Mouse (Mus musculus) frontal cortex, postnatal 14 days (tissue): ENCODE data around the gene Gm49776.
"Not testable (repeated sequence)": the region's sequence is repeated elsewhere in the genome, so short reads cannot be mapped to it uniquely, and the experiment has no call there.

Experiments used
- DNase-seq, 2 experiments: peaks; one replicate each; pipeline ENCODE4 v3.0.0; 2022; ENCODE audit warnings: low spot score in 2 of 2

The Gm49776 gene

DNA sequence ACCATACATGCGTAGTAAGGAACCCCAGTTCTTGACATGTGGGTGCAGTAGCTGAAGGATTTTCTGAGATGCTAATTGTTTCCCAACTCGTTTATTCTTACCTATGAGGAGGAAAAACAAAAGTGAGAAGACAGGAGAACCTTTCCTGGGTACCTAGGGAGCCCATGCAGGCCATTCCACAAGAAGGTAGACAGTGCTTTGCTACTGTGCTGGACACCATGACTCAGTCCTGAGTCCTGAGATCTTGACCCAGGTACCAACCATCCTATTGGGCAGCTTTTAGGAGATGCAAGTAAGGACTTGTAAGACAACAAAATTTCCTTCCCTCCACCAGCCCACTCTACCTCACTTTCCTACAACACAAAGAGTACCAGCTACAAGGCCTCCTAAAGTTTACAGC lies at the start of gene Gm49776:
Gene Gm49776 (minus strand): TSS at position 101 of the 400 bp plus-strand sequence.
- no peak for DNase-seq

DNA sequence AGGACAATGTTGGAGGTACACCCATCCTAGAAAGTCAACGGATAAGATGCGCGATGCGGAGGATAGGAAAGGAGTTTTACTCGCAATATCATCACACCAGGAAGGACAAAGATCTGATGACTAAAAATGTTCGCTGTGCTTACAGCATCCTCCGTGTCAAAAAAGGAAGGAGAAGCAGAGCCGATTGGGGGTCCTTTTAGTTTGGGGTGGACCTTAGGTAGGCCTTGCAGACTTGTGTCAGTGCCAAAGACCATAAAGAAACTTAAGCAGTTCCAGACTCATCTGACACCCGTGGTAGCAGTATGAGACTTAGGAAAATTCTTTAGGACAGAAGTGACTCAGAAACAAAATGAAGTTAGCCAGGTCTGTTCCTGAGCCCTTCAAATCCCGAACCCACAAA lies 31.5 kb upstream of the Gm49776 start:
- DNase-seq = not testable (repeated sequence)

DNA sequence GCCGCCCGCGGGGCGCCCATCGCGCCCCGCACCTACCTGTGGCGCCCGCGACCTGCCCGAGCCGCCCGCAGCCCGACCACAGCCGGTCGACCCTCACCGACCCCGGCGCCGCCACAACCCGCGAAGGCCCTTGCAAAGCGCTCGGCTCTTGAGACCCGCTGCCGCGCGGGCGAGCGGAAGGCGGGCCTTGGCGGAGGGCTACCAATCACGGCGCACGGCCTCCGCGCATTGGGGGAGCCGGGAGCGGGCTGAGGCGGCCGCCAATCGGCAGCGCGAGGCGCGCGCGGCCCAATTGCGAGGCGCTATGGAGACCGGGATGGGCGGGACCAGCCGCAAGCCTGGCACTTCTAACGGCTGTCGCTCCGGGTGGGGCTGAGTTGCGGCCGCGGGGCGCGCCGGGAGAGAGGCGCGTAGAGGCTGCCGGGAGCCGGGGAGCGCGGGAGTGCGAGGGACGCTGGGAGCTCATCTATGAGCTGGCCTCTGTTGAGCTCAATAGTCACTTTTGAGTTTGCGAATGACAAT lies 31.0 kb upstream of the Gm49776 start, which contains the start of gene Dgcr8:
Gene Dgcr8 (minus strand): TSS at position 180 of the 522 bp plus-strand sequence.
- peak; percentile 96 to 98 for DNase-seq

DNA sequence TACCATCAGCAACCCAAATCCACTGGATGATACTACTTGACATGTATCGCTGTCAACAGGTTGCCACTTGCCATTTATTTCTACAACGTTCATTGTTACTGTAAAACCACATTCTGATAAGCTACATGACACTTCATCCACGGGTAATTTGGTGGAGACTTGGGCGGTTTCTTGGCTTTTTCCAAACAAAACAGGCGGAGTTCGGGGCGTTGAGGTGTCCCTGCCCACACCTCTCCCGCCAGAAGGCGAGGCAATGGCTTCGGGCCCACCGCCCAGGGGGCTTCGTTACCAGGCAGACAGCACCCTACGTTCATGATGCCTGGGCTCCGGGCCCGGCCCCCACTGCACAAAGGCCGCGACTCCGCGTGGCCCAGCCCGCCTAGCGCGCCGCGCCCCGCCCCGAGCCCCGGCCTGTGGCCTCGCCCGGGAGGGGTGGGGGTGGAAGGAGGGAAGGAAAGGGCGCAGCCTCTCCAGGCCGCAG lies 30.5 kb upstream of the Gm49776 start:
- peak in 1 of 2 experiments; percentile 43 for DNase-seq

DNA sequence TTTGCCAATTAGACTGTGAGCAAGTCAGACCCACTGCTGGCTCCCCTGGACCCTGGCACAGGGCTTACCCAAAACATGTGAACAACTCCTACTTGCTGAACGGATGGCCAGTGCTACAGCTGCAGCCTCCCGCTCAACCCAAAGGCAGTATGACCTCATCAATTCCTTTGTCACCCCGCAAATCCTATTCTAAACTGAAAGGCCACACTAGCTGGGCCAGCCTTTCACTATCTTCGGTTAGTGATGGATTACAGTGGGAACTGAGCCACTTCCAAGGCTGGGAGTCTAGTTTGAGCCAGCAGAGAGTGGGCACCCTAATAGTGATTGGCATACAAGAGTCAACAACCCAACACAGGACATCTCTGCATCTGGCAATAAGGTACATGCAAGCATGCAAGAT lies 30.0 kb upstream of the Gm49776 start:
- no peak for DNase-seq

DNA sequence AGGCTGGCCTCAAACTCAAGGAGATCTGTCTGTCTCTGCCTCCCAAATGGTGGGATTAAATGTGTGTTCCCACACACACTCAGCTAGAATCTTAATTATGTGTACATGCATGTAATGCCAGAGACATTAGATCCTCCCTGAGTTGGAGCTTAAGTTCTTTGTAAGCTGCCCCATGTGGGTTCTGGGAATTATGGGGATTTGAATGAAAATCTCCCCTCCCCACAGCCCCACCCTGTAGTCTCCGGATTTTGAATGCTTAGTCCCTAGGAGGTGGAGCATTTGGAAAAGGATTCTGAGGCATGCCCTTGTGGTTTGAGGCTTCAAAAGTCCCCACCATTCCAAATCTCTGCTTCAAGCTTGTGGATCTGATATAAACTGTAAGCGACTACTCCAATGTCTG lies 17.0 kb upstream of the Gm49776 start:
- DNase-seq = no peak

DNA sequence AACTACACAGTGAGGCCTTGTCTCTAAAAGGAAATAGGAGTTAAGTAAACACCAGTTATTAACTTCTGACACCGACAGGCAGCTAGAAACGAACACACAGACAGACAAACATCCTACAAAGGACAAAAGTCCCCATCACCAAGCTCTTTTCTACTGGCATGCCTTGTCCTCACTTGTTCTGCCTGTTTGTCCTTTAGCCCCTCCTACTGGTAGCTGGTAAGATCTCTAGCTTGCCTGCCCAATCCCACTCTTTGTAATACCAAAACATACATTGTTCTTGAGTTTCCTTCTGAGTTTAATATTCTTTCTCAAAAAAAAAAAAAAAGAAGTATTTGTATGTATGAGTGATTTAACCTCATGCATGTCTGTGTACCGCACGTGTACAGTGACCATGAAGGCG lies 10.1 kb upstream of the Gm49776 start:
- DNase-seq = no peak

DNA sequence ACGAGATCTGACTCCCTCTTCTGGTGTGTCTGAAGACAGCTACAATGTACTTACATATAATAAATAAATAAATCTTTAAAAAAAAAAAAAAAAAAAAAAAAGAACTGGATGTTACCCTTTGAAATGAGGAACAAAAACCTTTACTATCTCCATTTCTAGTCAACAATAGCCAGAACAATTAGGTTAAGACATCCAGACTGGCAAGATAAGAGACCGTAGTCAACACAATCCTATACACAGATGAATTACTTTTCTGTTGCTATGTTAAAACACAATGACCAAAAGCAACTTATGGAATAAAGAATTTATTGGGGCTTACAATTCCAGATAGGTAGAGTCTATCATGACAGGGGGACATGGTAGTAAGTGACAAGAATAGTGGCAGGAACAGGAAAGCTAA lies 6.9 kb upstream of the Gm49776 start:
- DNase-seq = no peak

DNA sequence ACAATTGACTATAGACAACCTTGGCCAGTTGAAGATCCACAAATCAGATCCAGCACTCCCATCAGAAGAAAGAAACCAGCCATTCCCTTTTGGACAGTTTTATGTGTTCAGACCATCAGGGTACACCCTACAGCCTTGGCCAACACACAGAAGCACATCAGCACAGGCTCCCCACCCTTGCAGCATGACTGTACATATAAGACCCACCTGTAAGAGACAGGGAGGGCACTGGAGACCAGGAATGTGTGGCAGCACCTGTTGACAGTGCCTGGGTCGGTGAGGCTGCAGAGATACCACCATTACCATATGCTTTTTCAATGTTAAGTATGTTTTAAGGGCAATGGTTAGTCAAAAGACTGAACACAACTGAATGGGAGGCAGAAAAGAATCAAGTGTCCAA lies 4.3 kb downstream of the Gm49776 start:
- DNase-seq = no peak

DNA sequence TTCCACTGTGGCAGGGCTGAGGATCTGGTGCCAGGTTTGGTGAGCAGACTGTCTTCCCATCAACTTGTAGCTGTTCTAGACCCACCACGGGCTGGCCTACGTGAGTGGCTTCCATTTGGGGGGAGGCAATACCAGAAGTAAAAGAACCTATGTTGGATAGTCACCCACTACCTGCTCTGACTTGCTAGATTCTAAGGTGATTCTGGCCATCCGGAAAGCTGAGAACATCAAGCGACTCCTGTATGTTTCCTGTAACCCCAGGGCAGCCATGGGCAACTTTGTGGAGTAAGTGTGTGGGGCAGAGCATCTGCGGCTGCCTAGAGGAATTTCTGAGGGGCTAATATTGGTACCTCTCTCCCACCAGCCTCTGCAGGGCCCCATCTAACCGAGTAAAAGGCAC lies 5.4 kb downstream of the Gm49776 start:
- no peak for DNase-seq

DNA sequence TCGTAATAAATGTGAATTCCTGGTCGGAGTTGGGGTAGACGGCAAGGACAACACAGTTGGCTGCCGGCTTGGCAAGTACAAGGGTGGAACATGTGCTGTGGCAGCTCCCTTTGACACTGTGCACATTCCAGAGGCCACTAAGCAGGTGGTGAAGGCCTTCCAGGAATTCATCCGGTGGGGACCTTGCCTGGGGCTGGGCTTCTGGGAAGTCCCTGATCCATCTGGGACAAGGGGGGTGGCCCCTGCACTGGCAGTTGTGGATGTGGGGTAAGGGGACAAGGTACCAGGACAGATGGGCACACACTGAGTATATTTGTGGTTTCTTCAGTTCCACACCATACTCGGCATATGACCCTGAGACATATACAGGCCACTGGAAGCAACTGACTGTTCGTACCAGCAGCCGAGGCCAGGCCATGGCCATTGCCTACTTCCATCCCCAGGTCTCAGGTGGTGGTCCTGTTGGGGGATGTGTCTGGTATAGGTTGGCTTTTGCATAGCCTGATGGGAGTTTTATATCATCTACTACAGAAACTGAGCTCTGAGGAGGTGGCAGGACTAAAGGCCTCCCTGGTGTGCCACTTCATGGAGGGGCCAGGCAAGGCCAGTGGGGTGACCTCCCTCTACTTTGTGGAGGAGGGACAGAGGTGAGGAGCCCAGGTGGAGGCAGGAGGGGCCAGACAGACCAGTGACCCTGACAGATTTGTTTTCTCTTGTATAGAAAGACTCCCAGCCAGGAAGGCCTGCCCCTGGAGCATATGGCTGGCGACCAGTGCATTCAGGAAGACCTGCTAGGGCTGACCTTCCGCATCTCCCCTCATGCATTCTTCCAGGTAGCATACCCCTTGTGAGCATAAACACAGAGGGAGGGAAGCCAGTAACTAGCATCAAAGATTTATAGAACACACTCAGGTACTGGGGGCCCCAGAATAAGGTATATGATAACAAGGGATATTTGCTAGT lies 7.0 kb downstream of the Gm49776 start:
- DNase-seq = no peak

DNA sequence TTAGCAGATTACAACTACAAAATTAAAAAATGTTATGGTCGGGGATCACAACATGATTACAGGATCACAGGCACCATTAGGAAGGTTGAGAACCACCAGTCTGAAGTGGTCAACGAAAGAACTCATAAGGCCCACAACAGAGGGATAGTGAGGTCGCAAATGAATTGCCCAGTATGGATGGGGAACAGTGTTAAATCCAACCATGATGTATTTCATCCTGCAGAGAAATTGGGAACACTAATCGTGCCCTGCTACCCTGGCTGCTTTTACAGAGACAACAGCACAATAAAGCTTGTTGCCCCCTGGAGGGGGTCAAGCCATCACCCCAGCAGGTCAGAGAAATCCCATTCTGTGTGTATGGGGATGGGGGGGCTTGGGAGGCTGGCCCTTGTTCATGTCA lies 7.9 kb downstream of the Gm49776 start:
- DNase-seq = no peak

DNA sequence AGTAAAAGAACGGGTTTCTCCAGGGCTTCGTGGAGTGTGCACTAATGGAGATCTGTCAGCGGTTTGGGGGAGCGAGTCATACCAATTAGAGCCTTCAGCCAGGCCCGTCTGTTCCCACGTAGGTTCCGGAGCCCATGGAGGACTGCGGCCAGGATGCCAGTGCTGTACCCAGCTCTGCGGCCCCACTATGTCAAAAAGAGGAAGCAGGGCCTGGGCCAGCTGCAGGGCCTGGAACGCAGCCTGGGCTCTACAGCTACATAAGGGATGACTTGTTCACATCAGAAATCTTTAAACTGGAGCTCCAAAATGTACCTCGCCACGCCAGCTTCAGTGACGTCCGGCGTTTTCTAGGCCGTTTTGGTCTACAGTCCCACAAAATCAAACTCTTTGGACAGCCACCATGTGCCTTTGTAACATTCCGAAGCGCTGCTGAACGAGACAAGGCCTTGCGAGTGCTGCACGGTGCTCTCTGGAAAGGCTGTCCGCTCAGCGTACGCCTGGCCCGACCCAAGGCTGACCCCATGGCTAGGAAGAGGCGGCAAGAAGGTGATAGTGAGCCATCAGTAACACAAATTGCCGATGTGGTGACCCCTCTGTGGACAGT lies 8.7 kb downstream of the Gm49776 start:
- DNase-seq = no peak

DNA sequence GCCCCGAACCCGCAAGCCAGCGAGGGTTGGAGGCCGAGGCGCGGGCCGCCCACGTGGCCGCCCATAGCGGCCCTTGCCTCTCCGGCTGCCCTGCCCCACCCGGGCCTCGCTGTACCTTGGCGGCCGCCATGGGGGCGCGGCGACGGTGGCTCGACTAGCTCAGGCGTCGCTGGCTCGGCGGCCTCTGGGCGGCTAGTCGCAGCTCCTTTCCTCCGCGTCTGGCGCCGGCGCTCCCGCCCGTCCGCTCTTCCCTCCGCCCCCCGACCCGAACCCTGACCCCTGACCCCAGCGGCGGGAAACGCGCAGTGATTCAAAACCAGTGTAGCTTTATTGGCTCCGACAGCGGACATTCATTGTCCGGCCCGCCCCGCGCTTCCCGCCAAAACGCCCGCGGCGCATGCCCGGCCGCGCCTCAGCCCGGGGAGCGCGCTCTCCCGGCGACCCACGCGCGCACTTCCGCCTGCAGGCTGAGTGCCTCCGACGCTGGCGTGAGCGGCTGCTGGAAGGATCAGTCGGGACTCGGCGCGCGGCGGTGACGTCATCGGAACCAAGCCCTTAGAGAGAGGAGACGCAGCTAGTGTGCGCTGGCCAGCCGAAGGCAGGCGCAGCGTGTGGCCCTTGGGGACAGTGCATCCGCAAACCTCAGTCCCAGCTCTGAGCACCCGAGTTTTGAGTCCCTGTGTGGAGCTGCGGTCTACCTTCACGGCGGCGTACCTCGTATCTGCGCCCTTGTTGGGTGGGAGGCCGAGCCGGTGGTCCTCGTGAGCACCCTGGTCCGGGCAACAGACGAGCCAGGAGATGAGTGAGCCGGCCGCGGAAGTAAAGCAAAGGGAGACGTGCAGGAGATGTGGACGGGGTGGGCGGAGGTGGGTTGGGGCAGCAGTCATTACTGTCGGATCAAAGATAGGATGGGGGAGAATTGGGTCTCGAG lies 9.4 kb downstream of the Gm49776 start, which contains the start of the genes Trmt2a and Ranbp1:
Gene Trmt2a (plus strand): TSS at position 247 of the 931 bp plus-strand sequence.
Gene Ranbp1 (minus strand): TSS at position 300 of the 931 bp plus-strand sequence.
- DNase-seq = peak; percentile 97 to 98

DNA sequence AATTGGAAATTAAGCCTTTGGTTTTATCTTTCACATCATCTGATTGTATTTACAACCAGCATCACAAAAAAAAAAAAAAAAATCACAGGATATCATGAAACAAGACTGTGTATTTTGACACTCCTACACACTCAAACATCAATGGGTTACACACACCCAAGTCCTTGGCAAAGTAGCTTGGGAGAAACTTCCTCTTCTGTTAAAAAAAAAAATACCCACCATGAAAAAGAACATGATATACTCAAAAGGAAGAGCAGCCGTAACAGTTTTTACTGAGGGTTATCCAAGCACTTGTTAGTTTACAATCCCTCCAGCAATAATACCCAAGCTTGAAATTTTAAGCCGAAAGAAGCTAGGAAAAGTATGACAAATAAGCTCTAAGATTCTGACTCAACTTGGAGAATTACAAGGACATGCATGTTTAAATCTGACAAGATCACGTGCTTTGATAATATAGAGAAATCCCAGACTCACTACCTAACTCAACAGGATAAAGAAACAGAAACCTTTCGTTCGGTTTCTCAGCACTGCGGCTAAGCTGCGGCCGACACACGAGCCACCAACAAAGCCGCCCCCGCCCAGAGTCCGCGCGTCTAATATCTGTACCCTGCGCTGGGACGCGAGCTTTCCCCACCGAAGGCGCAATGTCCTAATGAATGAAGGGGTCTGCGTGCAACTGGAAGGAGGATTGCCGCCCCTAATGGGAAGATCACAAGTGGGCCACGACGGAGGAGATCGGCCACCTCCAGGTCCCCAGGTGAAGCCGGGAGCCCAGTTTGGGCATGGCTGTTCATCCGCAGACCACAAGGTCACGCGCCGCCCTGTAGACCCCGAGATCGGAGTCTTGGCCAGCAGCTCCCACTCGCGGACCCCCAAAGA lies 10.4 kb downstream of the Gm49776 start:
- DNase-seq = no peak

DNA sequence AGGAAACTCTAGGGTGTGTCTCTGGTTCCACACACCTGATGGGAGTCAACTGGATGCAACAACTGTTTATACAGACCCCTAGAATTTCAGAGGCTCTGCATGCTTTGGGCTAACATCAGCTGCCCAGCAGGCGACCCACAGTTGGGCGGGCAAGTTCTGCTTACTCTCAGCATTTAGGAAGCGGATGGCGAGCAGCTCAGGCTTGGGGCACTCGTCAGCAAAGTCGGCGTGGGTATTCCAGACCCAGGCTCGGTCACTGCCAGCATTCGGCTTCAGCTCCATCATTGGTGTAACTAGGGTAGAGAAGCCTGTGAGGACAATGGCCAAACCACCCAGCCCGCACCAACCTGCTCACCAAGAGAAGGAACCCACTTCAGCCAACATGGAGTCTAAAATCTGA lies 16.5 kb downstream of the Gm49776 start:
- no peak for DNase-seq

DNA sequence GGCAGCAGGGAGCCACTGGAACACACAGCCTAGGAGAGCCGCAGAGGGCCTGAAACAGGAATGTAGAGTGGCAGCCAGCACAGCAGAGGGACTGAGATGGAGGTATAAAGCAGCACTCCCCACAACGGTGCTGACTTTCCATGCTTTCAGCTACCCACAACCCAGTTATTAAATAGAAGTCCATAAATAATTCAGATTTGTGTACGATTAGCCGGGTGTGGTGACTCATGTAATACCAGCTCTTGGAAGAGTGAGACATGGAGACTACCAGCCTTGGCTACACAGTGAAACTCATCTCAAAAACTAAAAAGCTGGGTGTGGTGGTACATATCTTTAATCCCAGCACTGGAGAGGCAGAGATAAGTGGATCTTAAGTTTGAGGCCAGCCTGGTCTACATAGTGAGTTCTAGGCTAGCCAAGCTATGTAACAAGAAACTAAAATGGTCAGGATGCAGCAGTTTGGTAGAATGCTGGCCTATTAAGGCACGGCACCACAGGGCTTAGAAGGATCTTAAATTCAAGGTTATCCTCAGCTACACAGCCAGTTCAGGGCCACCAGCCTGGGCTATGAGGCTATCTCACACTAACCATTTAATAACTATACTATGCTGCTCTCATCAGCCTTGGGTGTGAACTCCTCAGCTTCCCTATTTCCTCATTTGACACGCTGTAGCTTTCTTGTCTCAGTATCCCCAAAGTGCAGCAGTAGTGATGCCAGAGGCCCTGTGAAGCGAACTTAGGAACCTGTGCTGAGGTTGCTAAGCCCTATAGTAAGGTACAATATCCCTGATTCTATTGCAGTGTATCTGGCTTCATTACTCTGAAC lies 21.2 kb downstream of the Gm49776 start:
- DNase-seq = no peak

DNA sequence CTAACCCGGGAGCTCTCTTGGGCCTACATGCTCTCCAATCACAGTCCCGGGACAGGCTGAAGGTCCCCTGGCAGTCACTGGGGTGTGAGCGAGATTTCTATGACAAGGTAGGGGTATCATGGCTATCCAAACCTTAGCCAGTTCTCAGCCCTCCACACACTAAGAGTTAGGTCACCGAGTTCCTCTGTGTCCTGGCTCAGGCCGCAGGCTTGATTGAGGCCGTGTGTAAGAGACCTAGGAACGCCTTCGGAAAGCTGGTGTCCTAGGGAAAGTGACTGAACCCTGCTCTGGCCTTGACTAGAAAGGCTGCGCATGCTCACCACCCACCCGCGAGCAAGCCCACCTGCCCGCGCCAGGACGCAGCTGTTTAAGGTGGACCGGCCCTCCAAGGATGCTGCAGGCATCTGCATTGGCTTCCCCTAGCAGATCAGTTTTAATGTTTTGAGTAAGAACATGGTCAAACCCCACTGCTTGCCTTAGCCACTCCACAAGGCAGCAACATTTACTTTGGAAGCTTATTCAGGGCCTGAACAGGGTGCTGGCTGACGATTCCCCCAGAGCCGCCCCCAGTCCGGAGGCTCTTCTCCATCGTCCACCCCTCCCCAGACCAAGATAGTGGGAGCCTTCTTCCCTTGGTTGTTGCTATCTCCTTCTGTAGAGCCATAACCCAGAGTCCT lies 22.6 kb downstream of the Gm49776 start:
- peak in 1 of 2 experiments; percentile 71 for DNase-seq
